Mouse (Mus musculus): ENCODE data around the gene Prrx2. TPM values are rescaled to one million over a fixed set of nuclear protein-coding genes. Genes with fewer than 3 reads are reported as not detected.

Gene Prrx2
- polyA plus RNA-seq, 1 experiment from 2014 or later = 7.1 TPM

- ChIA-PET CTCF (interaction anchor here (2.2 kb wide), 1 partner anchor 43 kb away, joined by 5 read pairs; no protein-coding TSS in a partner anchor), POLR2A (interaction anchor here (0.6 to 0.7 kb wide), 2 partner anchors 13 to 16 kb away, joined by 3 to 4 read pairs; no protein-coding TSS in a partner anchor)
- no peaks in the 10 kb centered on the region for H3K27me3 ChIP-seq
- in situ Hi-C loops (cut with MboI; ENCODE audit: low pct_unique_long_range_greater_than_20kb) = loop anchor here (5.0 kb wide), 1 partner anchor 58 kb away; no protein-coding TSS in a partner anchor
- ATAC-seq = no peak
- no peak for DNase-seq (ENCODE audit: low read depth, low spot score)
- TF ChIP-seq CTCF (IDR thresholded peaks at IDR 0.05) = no peak
Measured at GRCm38 (mm10) chr2:30885453-30886163, 50.8 kb downstream of the Prrx2 start.

- in situ Hi-C loops (cut with MboI; ENCODE audit: low pct_unique_long_range_greater_than_20kb) = loop anchor here (5.0 kb wide), 1 partner anchor 41 kb away; no protein-coding TSS in a partner anchor
- POLR2A ChIA-PET = interaction anchor here (0.6 kb wide), 1 partner anchor 44 kb away, joined by 3 read pairs; no protein-coding TSS in a partner anchor
- no peaks in the 10 kb centered on the region for H3K27me3 ChIP-seq
- ATAC-seq (no peak), DNase-seq (ENCODE audit: low read depth, low spot score) (no peak)
- TF ChIP-seq CTCF (IDR thresholded peaks at IDR 0.05) = peak; percentile 86
- CTCF ChIA-PET = interaction anchor here (0.9 to 1.9 kb wide), 9 partner anchors 8 to 95 kb away, joined by 3 to 6 read pairs (median 5); partner anchors contain the start of gene Ptges
Measured at GRCm38 (mm10) chr2:30891002-30891401, 56.2 kb downstream of the Prrx2 start.

- TF ChIP-seq CTCF (IDR thresholded peaks at IDR 0.05) = no peak
- ATAC-seq (no peak), DNase-seq (ENCODE audit: low read depth, low spot score) (no peak)
- H3K27me3 ChIP-seq = no peaks in the 10 kb centered on the region
- POLR2A ChIA-PET = no interaction called here
- in situ Hi-C loops (cut with MboI; ENCODE audit: low pct_unique_long_range_greater_than_20kb) = loop anchor here (5.0 kb wide), 1 partner anchor 39 kb away; no protein-coding TSS in a partner anchor
- CTCF ChIA-PET = interaction anchor here (1.1 to 2.1 kb wide), 3 partner anchors 34 to 41 kb away, joined by 4 to 7 read pairs (median 4); partner anchors contain the start of gene Ptges
Measured at GRCm38 (mm10) chr2:30893399-30893798, 58.6 kb downstream of the Prrx2 start.

- H3K27me3 ChIP-seq = no peaks in the 10 kb centered on the region
- TF ChIP-seq CTCF (IDR thresholded peaks at IDR 0.05) = no peak
- in situ Hi-C loops (cut with MboI; ENCODE audit: low pct_unique_long_range_greater_than_20kb) = loop anchor here (5.0 kb wide), 1 partner anchor 38 kb away; no protein-coding TSS in a partner anchor
- ChIA-PET POLR2A (no interaction called here), CTCF (interaction anchor here (1.1 to 2.1 kb wide), 3 partner anchors 33 to 40 kb away, joined by 4 to 7 read pairs (median 4); partner anchors contain the start of gene Ptges)
- no peak for ATAC-seq
- no peak for DNase-seq (ENCODE audit: low read depth, low spot score)
Measured at GRCm38 (mm10) chr2:30893946-30894345, 59.2 kb downstream of the Prrx2 start.

- ChIA-PET CTCF (interaction anchor here (1.6 kb wide), 1 partner anchor 10 kb away, joined by 3 read pairs; no protein-coding TSS in a partner anchor), POLR2A (no interaction called here)
- no peak for ATAC-seq
- no peak for DNase-seq (ENCODE audit: low read depth, low spot score)
- H3K27me3 ChIP-seq = no peaks in the 10 kb centered on the region
- in situ Hi-C loops (cut with MboI; ENCODE audit: low pct_unique_long_range_greater_than_20kb) = no loop called here
- no peak for TF ChIP-seq CTCF (IDR thresholded peaks at IDR 0.05)
Measured at GRCm38 (mm10) chr2:30897291-30897690, 62.5 kb downstream of the Prrx2 start.

- ChIA-PET POLR2A (no interaction called here), CTCF (interaction anchor here (1.0 to 1.1 kb wide), 2 partner anchors 9 to 28 kb away, joined by 3 to 6 read pairs; no protein-coding TSS in a partner anchor)
- ATAC-seq (no peak), DNase-seq (ENCODE audit: low read depth, low spot score) (no peak)
- TF ChIP-seq CTCF (IDR thresholded peaks at IDR 0.05) = no peak
- H3K27me3 ChIP-seq = no peaks in the 10 kb centered on the region
- in situ Hi-C loops (cut with MboI; ENCODE audit: low pct_unique_long_range_greater_than_20kb) = no loop called here
Measured at GRCm38 (mm10) chr2:30899397-30900069, 64.8 kb downstream of the Prrx2 start.

- ChIA-PET POLR2A (interaction anchor here (1.0 to 1.5 kb wide), 2 partner anchors 11 to 17 kb away, joined by 3 to 6 read pairs; no protein-coding TSS in a partner anchor), CTCF (interaction anchor here (0.7 to 1.4 kb wide), 3 partner anchors 9 to 11 kb away, joined by 3 read pairs; no protein-coding TSS in a partner anchor)
- no peak for DNase-seq (ENCODE audit: low read depth, low spot score)
- no peak for TF ChIP-seq CTCF (IDR thresholded peaks at IDR 0.05)
- ATAC-seq = no peak
- no peaks in the 10 kb centered on the region for H3K27me3 ChIP-seq
- in situ Hi-C loops (cut with MboI; ENCODE audit: low pct_unique_long_range_greater_than_20kb) = no loop called here
Measured at GRCm38 (mm10) chr2:30901646-30902160, 66.9 kb downstream of the Prrx2 start.

GRCm38 (mm10) chr2:30902256-30902655 lies 67.5 kb downstream of the Prrx2 start:
- no peak for TF ChIP-seq CTCF (IDR thresholded peaks at IDR 0.05)
- in situ Hi-C loops (cut with MboI; ENCODE audit: low pct_unique_long_range_greater_than_20kb) = no loop called here
- DNase-seq (ENCODE audit: low read depth, low spot score) (no peak), ATAC-seq (no peak)
- ChIA-PET CTCF (interaction anchor here (1.2 to 1.4 kb wide), 2 partner anchors 10 kb away, joined by 3 read pairs; no protein-coding TSS in a partner anchor), POLR2A (interaction anchor here (1.0 to 1.5 kb wide), 2 partner anchors 10 to 16 kb away, joined by 3 to 6 read pairs; no protein-coding TSS in a partner anchor)
- H3K27me3 ChIP-seq = no peaks in the 10 kb centered on the region

GRCm38 (mm10) chr2:30902726-30903722 lies 68.3 kb downstream of the Prrx2 start:
- no peaks in the 10 kb centered on the region for H3K27me3 ChIP-seq
- DNase-seq (ENCODE audit: low read depth, low spot score) (no peak), ATAC-seq (no peak)
- no peak for TF ChIP-seq CTCF (IDR thresholded peaks at IDR 0.05)
- in situ Hi-C loops (cut with MboI; ENCODE audit: low pct_unique_long_range_greater_than_20kb) = no loop called here
- ChIA-PET CTCF (interaction anchor here (1.1 to 2.0 kb wide), 2 partner anchors 10 to 12 kb away, joined by 4 to 6 read pairs; no protein-coding TSS in a partner anchor), POLR2A (interaction anchor here (1.0 kb wide), 1 partner anchor 16 kb away, joined by 6 read pairs; no protein-coding TSS in a partner anchor)
